Mouse (Mus musculus) T-cell, adult 2 months (primary cell): ENCODE measurements around the gene Wars.
"Not testable (repeated sequence)": the region's sequence is repeated elsewhere in the genome, so short reads cannot be mapped to it uniquely, and the experiment has no call there.

Experiments
- DNase-seq: peaks from one replicate; pipeline ENCODE4 v3.0.0; 2022; ENCODE audit warnings: low spot score

Gene Wars

DNA sequence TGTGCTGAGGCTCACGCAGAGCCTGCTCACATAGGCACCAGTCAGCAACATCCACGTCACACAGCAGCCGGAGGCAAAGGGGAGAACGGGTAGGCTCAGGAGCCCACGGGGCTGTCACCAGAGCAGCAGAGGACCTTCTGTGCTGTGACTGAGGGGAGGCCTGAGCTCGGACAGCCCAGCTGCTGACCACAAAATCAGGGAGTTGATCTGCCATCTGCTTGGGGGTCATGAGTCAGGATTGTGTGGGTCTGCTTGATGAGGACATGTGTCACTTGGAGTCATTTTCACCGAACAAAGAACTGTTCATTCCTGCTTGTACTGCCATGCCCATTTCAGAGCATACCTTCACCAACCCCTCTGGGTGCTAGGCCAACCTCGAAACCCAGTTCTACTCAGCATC lies 37.8 kb downstream of the Wars start:
- DNase-seq = no peak

DNA sequence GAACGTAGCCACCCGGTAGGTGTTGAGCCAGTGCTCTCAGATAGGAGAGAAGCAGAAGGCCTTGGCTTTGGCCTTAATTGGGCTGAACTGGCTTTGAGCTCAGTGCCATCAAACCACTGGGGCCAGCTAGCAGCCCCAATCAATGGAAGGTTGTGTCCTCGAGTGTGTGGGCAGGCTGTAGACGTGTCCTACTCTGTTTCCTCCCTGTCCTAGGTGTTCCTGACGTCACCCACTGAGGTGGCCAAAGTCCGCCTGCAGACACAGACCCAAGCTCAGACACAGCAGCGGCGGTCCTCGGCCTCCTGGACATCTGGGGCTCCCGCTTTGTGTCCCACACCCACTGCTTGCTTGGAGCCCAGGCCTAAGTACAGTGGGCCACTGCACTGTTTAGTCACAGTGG lies 38.9 kb downstream of the Wars start:
- DNase-seq = no peak

DNA sequence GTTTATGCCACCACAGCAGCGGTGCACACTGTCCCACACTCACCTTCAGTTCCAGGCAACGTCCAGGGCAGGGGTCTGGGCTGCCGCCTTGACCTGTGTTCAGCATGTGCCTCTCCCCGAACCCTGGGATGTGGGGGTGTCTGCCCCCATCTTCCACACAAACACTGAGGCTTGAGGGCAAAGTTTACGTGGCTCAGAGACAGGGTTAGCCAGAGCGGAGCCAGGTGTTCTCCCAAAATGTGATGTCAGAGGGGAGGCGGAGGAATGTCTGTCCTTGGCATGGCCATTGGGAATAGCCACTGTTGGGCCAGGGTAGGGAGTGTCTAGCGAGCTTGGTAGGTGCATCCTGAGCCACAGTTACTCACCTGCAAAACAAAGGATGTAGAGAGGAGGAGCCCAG lies 41.2 kb downstream of the Wars start:
- no peak for DNase-seq

DNA sequence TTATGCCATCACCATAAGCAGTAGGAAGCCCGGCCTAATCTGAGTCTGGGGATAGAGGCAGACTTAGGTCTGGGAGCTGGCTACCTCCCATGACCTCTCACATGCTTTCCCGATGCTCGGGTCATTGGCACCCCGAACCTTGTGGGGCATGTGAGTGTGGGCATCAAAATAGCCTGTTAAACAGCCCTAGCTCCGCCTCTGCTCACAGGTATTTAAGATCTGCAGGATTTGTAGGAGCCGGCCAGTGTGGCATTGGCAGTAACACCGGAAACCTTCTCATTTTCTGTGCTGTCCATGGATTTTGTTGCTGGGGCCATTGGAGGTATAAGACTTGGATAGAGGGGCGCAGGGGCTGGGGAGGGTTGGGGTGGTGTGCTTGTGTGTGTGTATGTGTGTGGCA lies 43.1 kb downstream of the Wars start:
- DNase-seq = no peak

DNA sequence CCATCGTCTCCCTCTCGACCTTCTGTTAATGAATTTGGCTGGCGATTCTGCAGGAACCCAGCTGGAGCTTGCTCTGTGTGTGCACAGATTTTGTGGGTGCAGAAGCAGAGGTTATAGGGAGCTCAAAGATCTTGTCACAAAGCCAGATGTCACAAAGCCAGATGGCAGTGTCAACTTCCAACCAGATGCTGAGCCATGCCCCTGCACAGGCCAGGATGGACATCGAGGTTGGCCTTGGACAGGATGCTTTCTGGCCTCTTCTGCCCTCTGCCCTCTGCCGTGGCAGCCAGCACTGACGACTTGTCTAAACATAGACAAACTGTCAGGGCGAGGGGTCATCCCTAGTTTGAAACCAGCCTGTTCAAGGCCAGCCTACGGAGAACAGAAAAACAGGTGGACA lies 43.8 kb downstream of the Wars start:
- DNase-seq = no peak

DNA sequence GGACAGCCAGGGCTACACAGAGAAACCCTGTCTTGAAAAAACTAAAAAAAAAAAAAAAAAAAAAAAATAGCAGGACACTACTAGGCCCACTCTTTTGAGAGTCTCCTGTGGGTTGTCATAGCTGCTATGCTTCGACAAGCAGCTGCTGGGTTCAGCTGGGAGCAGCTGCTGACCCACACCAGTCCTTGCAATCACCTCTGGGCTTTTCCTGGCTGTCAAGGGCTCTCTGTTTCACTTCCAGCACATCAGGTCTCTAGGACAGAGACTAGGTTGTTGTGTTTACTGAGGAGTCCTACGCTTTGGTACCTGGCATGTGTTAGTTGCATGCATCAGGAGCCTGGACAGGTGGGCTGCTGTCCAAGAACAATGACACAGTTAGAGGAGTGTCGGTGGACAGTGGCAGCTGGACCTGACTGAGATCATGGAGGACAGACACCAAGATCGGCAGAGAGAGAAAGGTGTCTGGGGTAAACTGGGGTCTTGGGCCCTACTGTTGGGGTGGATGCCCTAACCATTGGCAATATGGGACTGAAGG lies 44.4 kb downstream of the Wars start:
- DNase-seq = no peak

DNA sequence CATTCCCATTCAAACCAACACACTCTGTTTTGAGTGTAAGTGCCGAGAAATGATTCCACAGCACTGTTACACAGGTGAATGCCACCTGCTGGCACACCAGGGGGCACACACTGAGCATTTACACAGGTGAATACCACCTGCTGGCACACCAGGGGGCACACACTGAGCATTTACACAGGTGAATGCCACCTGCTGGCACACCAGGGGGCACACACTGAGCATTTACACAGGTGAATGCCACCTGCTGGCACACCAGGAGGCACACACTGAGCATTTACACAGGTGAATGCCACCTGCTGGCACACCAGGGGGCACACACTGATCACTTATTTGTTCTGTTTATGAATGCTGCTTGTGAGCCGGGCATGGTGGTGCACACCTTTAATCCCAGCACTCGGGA lies 45.9 kb downstream of the Wars start:
- not testable (repeated sequence) for DNase-seq

DNA sequence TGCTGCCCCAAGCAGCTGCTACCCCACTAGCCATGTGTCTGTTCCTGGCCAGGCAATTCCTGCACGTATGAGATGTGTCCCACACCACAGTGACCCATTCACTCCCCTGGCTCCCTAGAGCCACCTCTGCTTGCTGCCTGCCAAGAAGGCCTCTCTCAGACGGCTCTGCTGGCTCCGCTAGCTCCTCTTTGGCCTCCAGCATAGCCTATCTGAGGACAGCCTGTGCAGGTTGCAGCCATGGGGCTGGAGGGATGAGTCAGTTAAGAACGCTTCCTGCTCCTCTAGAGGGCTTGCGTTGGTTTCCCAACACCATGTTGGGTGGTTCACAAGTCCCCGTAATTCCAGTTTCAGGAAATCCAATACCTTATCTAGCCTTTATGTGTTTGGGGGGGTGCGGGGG lies 51.3 kb downstream of the Wars start:
- DNase-seq = no peak

DNA sequence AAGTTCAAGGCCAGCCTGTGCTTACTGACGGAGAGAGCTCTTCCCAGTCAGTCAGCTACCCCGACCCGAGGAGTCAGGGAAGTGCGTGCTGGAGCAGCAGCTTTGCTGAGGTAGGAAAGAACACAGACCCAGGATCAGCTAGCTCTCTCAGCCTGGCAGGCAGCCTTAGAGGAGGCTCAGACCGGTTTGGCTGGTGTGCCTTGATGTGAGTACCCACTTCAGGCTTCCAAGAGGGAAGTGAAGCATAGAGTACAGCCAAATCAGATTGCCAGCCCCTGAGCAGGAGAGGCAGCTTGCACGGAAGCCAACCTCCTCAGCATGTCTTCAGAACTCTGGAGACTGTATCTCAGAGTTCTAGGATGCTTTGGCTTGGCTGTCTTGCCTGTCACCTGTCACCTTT lies 52.8 kb downstream of the Wars start:
- no peak for DNase-seq

DNA sequence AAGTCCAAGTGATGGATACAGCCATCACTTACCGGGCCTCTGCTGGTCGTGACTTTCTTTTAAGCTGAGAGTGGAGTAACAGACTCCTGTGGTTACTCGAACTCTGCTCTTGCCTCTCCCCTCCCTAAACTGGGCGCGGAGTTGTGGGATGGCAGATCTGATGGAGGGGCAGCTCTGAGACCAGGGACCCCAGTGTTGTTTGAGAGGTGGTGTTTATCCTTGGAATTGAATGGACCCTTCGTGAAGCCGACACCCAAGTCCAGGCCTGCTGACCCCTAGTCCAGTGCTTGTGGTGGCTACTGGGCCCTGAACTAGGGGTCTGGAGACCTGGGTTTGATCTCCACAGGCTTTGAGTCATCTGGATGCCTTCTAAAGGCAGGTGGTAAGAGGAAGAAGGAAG lies 57.3 kb downstream of the Wars start:
- DNase-seq = no peak

DNA sequence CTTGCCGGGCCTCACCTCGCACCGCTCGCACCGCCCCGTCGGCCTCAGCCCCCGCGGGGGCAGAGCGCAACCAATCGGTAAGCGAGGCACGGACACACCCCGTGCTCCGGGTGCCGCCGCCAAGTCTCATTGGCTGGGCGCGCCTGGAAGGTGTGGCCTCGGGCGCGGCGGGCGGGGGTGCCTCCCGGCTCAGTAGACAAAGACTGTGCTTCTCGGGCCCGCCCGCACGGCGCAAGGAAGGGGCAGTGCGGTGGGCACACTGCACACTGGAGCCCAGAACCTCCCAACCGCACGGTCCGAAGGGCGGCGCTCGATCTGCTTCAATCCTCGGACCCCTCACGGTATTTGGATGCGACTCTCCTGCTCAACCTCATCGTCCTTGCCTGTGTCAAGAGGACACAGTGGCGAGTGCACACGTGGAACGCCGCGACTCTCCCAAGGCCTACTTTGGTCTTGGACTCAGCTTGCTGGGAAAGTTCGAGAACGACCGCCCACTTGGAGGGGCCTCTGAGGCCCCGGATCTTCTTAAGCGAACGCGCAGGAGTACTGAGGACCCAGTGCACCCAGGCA lies 58.0 kb downstream of the Wars start, which contains the start of the genes Slc25a29 and Slc25a47:
TSS of gene Slc25a29 (minus strand) at position 44 of the 570 bp plus-strand sequence.
TSS of gene Slc25a47 (plus strand) at position 207 of the 570 bp plus-strand sequence.
- DNase-seq = peak; percentile 91

DNA sequence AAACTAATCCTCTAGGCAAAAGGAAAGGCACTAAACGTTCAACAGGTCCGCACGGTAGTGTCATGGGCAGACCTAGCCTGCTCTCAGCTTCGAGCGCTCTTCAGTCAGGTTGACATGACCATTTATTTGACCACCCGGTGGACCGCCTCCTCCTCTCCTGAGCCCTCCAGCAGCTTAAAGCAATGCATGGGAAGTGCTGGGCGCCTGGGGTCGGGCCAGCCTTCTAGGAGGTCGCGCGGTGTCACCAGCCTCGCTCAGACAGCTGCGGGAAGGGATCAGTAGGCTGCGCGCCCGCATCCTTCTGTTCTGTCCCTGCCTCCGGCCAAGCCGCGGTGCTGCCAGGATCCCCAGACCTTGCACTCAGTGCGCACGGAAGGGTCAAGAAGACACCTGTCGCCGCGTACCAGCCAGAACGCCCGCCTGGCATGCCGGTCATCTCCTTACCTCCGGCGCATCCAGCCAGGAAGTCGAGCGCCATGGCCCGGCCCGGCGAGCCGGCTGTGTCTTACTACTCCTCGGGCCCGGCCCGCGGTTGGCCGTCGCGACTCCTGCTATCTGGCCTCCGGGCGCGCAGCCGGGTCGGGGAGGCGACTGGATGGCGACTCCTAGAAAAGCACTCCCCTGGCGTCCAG lies 58.6 kb downstream of the Wars start:
- peak; percentile 12 for DNase-seq

DNA sequence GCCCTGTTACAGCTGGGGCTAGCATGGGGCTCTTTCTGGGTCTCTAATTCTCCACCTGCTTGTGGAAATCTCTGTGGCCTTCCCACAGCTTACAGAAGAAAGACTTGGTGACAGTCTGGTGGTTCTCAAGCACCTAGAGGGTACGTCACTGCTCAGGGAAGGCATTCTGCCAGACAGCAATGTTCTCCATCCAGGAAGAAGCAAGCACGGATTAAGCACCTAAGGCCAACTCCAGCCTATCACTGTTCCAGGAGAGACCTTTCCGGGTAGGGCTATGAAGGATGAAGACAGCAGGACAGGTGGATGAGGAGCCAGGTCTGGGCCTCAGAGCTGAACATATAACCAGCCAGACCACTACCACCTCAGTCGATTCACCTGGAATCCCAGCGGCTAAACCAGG lies 59.2 kb downstream of the Wars start:
- no peak for DNase-seq

DNA sequence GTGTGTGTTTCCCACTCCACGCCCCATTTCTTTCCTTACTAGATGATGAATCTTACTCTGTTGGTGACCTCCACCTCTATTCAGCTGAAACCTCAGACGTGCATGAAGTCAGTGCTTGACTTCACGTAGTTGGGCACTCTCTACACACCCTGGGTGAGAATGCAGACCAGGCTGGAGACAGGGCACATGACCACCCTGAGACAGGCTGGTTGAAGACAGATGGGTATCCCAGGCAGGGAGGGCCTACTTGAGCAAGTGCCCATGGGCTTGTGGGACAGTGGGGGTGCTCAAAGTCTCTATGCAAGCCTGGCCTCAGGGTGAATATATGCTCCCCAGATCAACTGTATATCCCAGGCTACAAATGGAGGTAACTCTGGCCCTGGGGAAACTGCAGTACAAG lies 59.6 kb downstream of the Wars start:
- DNase-seq = no peak

DNA sequence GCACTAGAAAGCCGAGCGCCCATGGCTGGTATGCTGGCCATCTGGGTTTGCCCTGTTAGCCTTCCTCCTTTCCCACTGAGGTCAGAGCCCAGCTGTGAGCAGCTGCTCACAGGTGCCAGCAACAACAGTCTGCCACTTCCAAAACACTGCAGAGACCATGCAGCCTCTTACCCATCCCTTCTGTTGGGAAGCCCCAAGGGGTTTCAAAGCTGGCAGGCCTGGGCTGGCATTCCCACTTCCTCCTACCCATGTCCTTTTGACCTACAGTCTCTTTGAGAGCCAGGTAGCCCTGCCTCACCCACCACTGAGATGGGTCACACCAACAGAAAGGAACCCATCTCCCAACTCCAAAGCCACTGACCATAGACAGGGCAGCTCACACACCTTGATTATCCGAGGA lies 60.6 kb downstream of the Wars start:
- DNase-seq = no peak

DNA sequence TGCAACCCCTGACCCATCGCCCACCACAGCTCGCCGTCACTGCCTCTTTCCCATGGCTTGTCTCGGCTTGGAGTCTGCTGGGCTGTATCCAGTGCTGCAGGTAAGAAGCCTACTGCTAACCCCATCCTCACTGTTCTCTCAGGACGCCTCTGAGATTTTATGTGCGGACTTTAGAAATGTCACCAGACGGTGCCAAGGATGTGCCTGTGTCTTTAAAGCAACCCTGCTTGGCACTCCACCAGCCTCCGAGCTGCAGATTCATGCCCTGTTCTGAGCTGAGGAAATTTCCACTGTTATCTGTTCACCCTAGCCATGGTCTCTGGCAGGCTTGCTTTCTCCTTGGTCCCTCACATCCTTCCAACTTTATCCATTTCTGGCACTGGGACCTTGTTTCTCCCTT lies 61.1 kb downstream of the Wars start:
- DNase-seq = no peak

DNA sequence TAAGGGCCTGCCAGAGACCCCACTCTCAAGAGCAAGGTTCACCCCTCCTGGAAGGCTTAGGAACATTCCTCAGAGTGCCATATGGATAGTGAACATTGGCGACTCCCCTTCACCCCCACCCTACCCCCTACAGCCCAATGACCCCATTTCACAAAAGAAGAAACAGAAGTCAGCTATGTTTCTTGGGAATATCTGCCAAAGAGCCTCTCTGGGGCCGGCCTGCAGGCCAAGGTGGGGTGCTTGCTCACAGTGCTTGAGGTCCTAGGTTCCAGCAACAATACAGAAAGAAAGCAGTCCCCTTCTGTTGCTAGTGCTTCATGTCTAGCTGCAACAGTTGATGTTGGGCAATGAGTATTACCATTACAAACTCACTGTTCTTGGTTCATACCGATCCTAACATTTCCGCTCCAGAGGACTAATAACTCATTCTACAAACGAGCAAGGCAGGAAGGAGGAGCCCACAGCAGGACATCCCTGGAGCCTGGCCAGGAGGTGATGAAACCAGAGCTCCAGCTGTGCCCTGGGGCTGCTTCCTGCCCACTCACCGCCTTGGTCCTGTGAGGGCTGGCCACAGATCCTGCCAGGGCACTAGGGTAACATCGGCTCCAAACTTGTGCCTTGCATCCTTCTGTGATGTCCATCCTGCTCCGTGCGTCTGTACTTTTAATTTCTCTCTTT lies 61.9 kb downstream of the Wars start:
- DNase-seq = no peak

DNA sequence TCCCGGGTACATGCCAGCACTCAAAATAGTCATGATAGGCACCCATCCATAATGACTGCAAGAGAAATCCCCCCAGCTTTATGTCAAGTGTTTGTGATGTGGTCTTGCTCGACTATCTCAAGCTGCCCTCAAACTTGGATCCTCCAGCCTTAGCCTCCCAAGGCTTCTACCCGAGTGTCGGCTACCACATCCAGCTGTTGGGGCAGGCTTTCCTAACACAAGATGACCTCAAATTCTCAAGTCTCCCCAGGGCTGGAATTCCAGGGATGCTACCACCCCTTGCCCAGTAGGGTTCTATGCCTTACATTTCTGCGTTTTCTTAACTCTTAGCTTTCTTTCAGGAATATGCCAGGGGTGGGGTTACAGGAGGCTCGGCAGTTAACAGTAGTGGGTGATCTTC lies 63.6 kb downstream of the Wars start:
- no peak for DNase-seq

DNA sequence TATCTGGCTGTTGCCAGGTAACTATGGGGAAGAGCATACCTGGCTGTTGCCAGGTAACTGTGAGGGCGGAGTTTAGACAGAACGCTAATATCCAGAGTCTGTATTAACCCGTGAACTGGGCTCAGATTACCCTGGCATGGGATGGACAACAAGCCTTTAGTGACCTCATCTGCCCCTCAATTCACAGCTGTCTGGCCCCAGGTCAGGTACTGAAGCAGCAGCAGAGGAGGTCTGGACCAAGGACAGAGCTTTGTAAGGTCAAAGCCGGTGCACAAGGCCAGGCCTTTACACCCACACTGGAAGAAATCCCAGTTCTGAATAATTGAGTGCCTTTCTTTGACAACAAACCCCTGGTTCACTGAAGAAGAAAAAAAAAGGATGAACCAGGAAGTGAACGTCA lies 64.3 kb downstream of the Wars start:
- DNase-seq = no peak

DNA sequence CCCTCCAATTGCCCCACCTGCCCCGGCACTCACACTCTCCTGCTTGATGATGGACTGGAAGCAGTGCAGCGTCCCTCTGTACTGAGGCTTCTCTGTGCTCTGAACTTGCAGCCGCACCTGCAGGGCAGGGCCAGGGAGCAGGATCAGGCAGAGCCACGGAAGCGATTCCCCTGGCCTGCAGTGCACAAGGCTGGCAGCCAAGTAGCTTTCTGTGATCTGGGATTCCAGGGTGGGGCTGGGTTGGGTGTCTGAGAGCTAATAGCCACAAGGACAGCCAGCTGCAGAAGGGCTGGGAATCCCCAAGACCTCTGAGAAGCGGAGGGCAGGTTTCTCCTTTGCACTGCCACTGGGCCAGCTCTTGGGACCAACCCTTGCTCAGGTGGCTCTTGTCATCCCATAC lies 66.3 kb downstream of the Wars start:
- no peak for DNase-seq

DNA sequence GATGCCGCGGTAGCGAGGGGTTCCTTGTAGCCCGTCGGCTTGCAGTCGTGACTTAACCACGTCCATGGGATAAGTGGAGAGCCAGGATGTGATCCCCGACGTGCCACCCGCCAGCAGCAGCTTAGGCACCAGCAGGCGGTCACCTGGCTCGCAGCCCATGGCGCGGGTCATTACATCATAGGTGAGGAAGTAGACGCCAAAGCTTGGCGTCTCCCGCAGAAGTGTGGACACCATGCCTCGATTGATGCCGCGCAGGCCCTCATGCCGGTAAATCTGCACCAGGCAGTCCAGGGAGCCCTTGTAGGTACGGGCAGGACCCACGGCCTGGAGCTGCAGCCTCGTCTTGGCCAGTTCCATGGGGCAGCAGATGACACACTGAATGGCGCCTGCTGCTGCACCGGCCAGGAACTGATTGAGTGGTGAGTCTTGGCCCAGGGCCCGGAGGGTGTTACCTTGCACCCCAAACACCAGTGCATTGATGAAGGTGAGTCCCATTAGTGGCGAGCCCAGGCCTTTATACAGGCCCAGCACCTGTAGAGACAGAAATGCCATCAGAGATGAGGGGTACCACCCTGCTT lies 66.9 kb downstream of the Wars start:
- no peak for DNase-seq

DNA sequence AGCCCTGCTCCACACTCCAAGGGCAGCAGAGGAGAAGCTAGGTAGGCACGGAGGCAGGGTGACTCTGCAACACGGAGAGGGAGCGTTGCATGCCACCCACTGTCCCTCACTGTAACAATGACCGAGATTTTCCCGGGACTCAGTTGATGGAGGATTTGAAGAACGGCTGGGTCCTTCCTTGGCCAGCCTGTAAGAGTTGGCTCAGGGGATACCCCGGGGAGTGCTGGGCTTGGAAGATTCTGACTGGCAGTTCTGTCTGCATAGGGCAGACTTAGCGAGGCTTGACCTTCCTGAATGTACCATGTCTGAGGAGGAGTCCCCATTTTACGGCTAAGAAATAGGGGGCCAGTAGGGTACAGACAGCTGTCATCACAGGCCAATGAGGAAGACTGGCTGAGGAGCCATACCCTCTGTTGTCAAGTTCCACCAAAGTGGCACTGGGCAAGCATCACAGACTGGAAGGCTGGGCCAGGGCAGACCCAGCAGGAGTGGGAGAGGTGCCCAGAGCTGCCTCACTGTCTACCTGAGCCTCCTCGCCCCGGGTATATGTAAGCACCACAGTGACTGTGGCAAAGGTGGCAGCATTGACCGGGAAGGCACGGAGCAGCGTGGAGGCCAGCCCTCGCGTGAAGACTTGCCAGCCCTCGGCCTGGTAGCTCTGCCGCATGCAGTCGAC lies 67.6 kb downstream of the Wars start:
- DNase-seq = no peak
